Mouse (Mus musculus): ENCODE data around the gene Spz1.

Spz1 gene

DNA sequence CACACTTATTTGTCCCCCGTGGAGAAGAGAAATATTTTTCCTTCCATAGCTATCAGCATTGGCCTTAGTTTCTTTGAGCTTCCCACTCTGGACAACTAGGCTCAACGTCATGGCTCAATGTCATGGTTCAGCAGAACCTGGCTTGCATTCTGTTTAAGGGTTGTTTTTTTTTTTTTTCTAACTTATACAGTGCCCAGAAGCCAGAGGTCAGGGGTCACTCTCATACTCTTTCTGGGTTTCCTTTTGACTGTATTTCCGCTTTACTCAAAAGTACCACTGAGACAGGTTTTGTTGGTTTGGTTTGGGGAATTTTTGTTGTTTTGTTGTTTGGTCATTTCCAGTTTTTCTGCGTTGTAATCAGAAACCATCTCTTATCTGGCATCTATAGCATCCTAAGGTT lies 2.2 kb upstream of the Spz1 start:
- no peak for DNase-seq

DNA sequence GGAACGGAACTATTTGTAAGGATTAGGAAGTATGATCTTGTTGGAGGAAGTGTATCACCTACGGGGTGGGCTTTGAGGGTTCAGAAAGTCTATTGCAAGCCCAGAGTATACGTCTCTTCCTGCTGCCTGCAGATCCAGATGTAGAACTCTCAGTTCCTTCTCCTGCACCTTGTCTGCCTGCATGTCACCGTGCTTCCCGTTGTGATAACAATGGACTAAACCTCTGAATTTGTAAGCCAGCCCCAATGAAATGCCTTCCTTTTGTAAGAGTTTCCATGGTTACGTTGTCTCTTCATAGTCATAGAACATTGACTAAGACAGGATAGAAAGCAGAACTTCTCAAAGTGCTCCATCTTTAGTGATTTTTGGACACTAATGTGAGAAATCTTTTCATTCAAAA lies 716 bp upstream of the Spz1 start:
- DNase-seq, result no peak

DNA sequence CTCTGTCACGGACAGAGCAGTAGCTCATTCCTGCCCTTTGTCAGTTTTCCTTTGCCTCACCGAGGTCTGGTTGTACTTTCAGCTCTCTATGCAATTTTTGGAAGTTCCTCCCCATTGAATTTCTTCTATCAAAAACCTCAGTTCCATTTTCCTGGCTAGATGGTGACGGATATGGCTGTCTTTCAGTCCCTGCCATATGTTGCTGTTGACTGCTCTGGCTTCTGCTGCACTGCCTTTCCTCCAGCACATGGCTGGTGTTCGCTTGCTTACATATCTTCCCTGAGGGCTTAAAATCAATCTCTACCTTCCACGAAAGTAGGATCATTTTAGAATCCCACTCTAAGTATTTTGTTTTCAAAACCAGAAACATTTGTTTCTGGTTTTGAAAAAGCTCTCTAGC lies 16.5 kb downstream of the Spz1 start:
- no peak for DNase-seq

DNA sequence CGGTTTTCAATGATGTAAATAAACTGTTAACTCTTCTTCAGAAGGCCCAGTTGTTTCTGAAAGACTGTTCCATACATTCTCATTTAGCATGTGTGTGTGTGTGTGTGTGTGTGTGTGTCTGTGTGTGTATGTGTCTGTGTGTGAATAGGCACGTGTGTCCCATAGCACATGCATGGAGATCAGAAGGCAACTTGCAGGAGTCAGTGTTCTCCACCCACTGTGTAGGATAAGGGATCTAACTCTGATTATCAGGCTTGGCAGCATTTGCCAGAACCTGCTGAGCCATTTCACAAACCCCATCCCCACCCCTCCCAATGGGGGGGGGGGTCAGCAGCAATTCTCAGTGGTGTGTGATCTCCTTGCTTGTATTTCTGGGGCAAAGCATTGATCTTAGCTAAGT lies 18.7 kb downstream of the Spz1 start:
- no peak for DNase-seq

GRCm38 (mm10) chr13:92556458-92557126 lies 19.4 kb downstream of the Spz1 start:
- DNase-seq, result no peak

- DNase-seq, result no peak
Observed at GRCm38 (mm10) chr13:92547093-92547492, 28.9 kb downstream of the Spz1 start.

GRCm38 (mm10) chr13:92540997-92541396 lies 35.0 kb downstream of the Spz1 start:
- DNase-seq, result no peak

DNA sequence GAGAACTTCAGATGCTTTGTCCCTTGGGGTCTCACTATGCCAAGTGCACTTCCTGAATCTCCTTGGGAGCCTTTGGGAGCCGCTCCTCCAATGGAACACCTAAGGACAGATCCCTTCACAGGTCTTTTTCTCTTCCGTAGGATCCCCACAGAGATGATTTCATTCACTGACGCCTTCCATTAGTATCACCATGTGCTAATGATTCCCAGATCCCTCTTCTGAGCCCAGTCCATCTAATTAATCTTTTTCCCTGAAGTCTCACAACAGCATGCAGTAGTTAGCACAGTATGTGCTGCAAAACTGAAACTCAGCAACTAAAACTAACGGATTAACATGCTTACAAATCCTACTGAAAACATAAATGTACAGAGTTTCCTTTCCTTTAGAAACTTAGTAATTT lies 36.8 kb downstream of the Spz1 start:
- no peak for DNase-seq

GRCm38 (mm10) chr13:92533801-92534200 lies 42.2 kb downstream of the Spz1 start:
- DNase-seq, result no peak

DNA sequence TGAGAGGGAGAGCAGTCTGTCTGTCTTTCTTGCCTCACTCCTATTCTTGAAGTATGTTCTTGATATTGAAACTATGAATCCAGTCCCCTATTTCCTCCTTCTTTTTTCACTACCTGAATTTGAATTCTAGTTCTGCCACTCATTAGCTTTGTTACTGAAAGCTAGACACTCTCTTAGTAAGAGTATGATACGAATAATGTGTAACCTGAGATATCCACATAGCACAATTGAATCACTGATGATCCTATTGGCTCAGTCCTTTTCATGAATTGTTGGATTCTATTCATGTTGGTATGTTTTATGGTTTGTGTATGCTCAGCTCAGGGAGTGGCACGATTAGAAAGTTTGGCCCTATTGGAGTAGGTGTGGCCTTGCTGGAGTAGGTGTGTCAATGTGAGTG lies 43.8 kb downstream of the Spz1 start:
- DNase-seq, result no peak

DNA sequence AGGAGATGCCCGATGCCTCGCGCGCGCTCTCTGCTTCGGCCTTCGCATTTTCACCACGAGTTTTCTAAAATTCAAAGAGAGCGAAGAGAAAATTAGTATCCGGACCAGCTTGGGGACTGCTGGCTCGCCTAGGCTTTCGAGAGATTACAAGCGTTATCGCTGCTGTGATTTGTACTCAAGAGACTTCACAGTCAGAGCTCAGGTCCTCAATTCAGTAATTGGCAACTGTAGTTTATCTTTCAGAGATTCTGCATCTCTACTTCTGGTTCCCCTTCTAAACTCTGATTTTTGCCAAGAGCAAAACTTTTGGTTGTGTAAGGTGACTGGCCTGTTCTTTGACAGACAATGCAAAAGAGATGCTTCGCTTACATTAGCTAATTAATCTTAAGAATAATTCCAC lies 44.7 kb downstream of the Spz1 start:
- no peak for DNase-seq

DNA sequence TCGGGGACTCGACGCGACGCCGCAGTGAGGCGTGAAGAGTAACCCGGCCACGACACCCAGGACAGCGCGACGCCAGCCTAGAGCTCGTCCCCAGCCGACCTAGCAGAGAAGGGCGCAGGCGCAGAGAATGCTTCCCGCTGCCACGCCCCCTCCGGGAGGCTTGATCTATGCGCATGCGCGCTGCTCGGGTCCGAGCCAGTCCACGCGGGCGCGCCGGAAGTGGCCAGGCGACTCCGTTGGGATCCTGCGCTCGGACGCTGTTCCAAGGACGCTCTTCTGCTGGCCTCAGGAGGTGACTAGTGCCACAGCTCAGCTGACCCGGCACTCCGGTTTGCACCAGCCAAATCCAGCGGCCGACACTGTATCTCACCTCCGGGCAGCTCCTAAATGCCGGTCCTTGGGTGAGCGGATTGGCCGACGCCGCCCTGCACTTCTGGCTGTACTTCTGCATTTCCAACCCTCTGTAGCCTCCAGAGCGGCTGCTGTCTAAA lies 45.2 kb downstream of the Spz1 start, which contains the start of gene Zfyve16:
Zfyve16 (minus strand) TSS at position 148 of the 491 bp plus-strand sequence.
- peak; percentile 99 for DNase-seq

DNA sequence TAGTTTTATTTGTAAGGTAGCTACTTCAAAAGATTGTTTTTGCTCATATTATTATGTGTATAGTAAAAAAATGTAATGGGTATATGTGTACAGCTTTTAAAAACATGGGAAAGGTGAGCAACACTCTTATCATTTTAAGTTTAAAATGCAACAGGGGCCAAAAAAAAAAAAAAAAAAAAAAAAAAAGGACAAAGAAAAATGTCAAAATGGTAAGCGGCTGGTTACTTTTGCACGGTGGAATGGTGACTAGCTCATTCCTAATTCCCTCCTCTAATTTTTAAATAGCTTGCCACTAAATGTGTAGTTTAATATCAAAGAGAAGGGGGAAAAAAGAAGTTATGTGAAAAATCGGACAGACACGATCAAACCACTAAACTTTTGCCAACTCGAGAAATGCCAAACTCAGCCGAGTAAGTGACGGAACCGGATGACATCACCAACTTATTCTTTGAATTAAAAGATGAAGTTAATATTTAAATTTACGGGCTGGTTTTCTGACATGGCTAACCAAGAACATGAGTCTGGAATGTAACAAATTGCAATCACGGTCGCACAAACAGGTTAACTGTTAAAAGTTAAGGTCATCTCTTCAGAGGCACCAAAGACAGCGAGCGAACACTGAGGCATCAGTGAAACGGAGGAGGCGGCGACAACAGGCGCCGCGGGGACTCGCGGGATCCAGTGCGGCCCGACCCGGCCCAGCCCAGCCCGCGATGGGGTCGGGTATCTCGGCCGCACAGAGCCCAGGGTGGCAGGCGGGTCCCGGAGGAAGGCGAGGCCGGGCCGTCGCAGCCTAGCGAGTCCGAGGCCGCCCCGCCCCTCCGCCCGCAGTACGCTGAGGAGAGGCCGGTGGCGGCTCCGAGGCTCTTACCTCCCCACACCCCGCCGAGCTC lies 45.9 kb downstream of the Spz1 start:
- no peak for DNase-seq

Measured in kidney, adult 18-20 months (tissue).